ENCODE assay signal across 13 mouse cellular contexts in genomic region chr12:100837208-100837607, GRCm38 (mm10). TPM values are rescaled to one million over a fixed set of nuclear protein-coding genes. Genes with fewer than 3 reads are reported as not detected.
A peak's percentile ranks its signal among the peaks of the same experiment; 100 is the strongest.
DNase-seq lines count a peak whose midpoint lies in the region; ATAC-seq and TF ChIP-seq lines count a peak whose summit lies in the region.
"Had no signal": no experiment of that assay in that cellular context is flagged by ENCODE, and none has a peak within 500 bp of the region (broad histone marks: within the 10 kb centered on the region; RNA-seq: fewer than 3 reads in every experiment).

No protein-coding gene starts in this region.

- no peak for TF ChIP-seq POLR2A in lung, adult 2 months (IDR thresholded peaks at IDR 0.05; ENCODE audit: borderline replicate concordance, extremely low read depth, low read depth, low read length)
- TF ChIP-seq POLR2A in CH12.LX (IDR thresholded peaks at IDR 0.05; ENCODE audit: low read depth, low read length): peak; percentile 89

- in situ Hi-C loops in CH12.LX (cut with MboI; ENCODE audit: low pct_ligation_motif_present, low pct_unique_long_range_greater_than_20kb, low sequenced_read_pairs): no loop called here

- H3K36me3 ChIP-seq in CH12.LX (replicated peaks in 1 of 2; ENCODE audit: control insufficient read depth in 1 of 2, insufficient read depth in 1 of 2, low read length in 1 of 2): peaks cover 9 to 34% of the 10 kb centered on the region in 2 experiments
- H3K36me3 ChIP-seq: G1E; heart, embryonic 12.5 days; hindbrain, embryonic 13.5 days had no signal

- DNase-seq in lung, postnatal 25 days (ENCODE audit: low spot score): peak; percentile 26
- DNase-seq in lung, adult 2 months: no peak
- peak; percentile 89 for DNase-seq in CH12.LX (ENCODE audit: extremely low read depth)
- peak; percentile 36 to 50 for DNase-seq in natural killer cell, adult 2 months (ENCODE audit: low spot score in 2 of 2)
- DNase-seq in thymus, postnatal 10 days (ENCODE audit: low spot score in 2 of 2): no peak
- no peak for DNase-seq in ovary, postnatal 36 days (ENCODE audit: low spot score)
- DNase-seq: left cerebral cortex, postnatal 4 days; thymus, postnatal 4 days had no signal

- H3K4me2 ChIP-seq in CH12.LX (ENCODE audit: insufficient read depth, low read depth, poor library complexity, severe bottlenecking): peak overlapping the region; percentile 79
- H3K4me2 ChIP-seq: heart, embryonic 12.5 days; hindbrain, embryonic 13.5 days had no signal

- whole genome bisulfite sequencing in lung, adult 2 months: 19% methylated on average over 3 of the region's 3 CpGs

- ATAC-seq in granulocyte monocyte progenitor cell, adult 5-6 weeks (replicated peaks; ENCODE audit: poor library complexity, severe bottlenecking): peak; percentile 84

- peak overlapping the region; percentile 33 for H3K27ac ChIP-seq in CH12.LX (ENCODE audit: insufficient read depth, low read depth)
- H3K27ac ChIP-seq: hindbrain, embryonic 13.5 days had no signal

- H3K27me3 ChIP-seq in CH12.LX (replicated peaks): no peaks in the 10 kb centered on the region
- H3K27me3 ChIP-seq: heart, embryonic 12.5 days; hindbrain, embryonic 13.5 days had no signal

- no peak for TF ChIP-seq CTCF in lung, adult 2 months (IDR thresholded peaks at IDR 0.05; ENCODE audit: insufficient read depth, low read length)
- TF ChIP-seq CTCF in CH12.LX (conservative IDR thresholded peaks at IDR 0.05 in 1 of 2, IDR thresholded peaks at IDR 0.05 in 1 of 2; ENCODE audit: low read depth in 2 of 2, low read length in 2 of 2): peak in 1 of 2 experiments; percentile 35; a peak in 1 of 4 replicates

- H3K9ac ChIP-seq in CH12.LX (ENCODE audit: insufficient read depth, low read depth): peak overlapping the region; percentile 85
- H3K9ac ChIP-seq: heart, embryonic 12.5 days; hindbrain, embryonic 13.5 days had no signal

- H3K9me3 ChIP-seq in CH12.LX (replicated peaks; ENCODE audit: low read length): peaks cover 5% of the 10 kb centered on the region
- H3K9me3 ChIP-seq: G1E; heart, embryonic 12.5 days; hindbrain, embryonic 13.5 days had no signal

- TF ChIP-seq RAD21 in CH12.LX (IDR thresholded peaks at IDR 0.05; ENCODE audit: low read depth, low read length): peak; percentile 3

- H3K79me2 ChIP-seq in CH12.LX (replicated peaks; ENCODE audit: control insufficient read depth, extremely low read depth, insufficient read depth, poor library complexity, severe bottlenecking): peaks cover 4% of the 10 kb centered on the region

- no peak for TF ChIP-seq EP300 in CH12.LX (IDR thresholded peaks at IDR 0.05; ENCODE audit: low read length)

- H3K4me3 ChIP-seq in lung, adult 2 months (replicated peaks; ENCODE audit: extremely low read depth, low read depth, low read length): no peak overlapping the region
- peak overlapping the region; percentile 59 to 94 (median 66) for H3K4me3 ChIP-seq in CH12.LX (replicated peaks in 1 of 3; ENCODE audit: low read depth in 2 of 3, low read length in 2 of 3, poor library complexity in 1 of 3)
- H3K4me3 ChIP-seq: erythroblast, embryonic 14.5 days; heart, embryonic 12.5 days; hindbrain, embryonic 13.5 days had no signal

- dilution Hi-C loops in CH12.LX (cut with MboI; ENCODE audit: extremely low pct_ligation_motif_present, extremely low pct_unique_long_range_greater_than_20kb, low sequenced_read_pairs): no loop called here

- H3K4me1 ChIP-seq in lung, adult 2 months (ENCODE audit: control insufficient read depth, insufficient read depth, low read length): no peaks in the 10 kb centered on the region
- H3K4me1 ChIP-seq in CH12.LX (ENCODE audit: control insufficient read depth in 1 of 2, insufficient read depth in 2 of 2): peaks cover 20 to 60% of the 10 kb centered on the region in 2 experiments

TF ChIP-seq in CH12.LX, 34 proteins besides CTCF, POLR2A, EP300 and RAD21:
- TF ChIP-seq HCFC1 (IDR thresholded peaks at IDR 0.05; ENCODE audit: low read depth, low read length): peak; percentile 81
- TF ChIP-seq MEF2A (IDR thresholded peaks at IDR 0.05; ENCODE audit: borderline replicate concordance, low read depth, low read length): peak; percentile 42; the same call in 1 of the 2 replicates
- TF ChIP-seq ELF1 (IDR thresholded peaks at IDR 0.05; ENCODE audit: low read depth, low read length): peak; percentile 77
- TF ChIP-seq USF1 (IDR thresholded peaks at IDR 0.05; ENCODE audit: low read depth, low read length): no peak
- peak; percentile 81 for TF ChIP-seq TCF12 (IDR thresholded peaks at IDR 0.05; ENCODE audit: low read depth, low read length)
- TF ChIP-seq CHD2 (IDR thresholded peaks at IDR 0.05; ENCODE audit: low read length): no peak
- TF ChIP-seq MXI1 (IDR thresholded peaks at IDR 0.05; ENCODE audit: low read depth, low read length): peak; percentile 64; the same call in 1 of the 2 replicates
- TF ChIP-seq RCOR1 (conservative IDR thresholded peaks at IDR 0.05; ENCODE audit: low read depth, low read length): no peak
- TF ChIP-seq TBP (conservative IDR thresholded peaks at IDR 0.05; ENCODE audit: low read depth, low read length): peak; percentile 94
- no peak for TF ChIP-seq MAFK (IDR thresholded peaks at IDR 0.05; ENCODE audit: insufficient replicate concordance, low read length)
- TF ChIP-seq POLR2AphosphoS2 (IDR thresholded peaks at IDR 0.05; ENCODE audit: low read depth, low read length): peak; percentile 86; the same call in 1 of the 2 replicates
- 0 out of 2 replicates have a peak, but pooled peaks have one; percentile 61 for TF ChIP-seq KAT2A (IDR thresholded peaks at IDR 0.05; ENCODE audit: insufficient replicate concordance, low read length)
- no peak for TF ChIP-seq MAZ (IDR thresholded peaks at IDR 0.05; ENCODE audit: low read depth, low read length)
- TF ChIP-seq JUN (IDR thresholded peaks at IDR 0.05; ENCODE audit: insufficient read depth, low read depth, low read length): peak; percentile 73
- TF ChIP-seq JUND (conservative IDR thresholded peaks at IDR 0.05; ENCODE audit: low read depth, low read length): peak; percentile 70; the same call in 1 of the 2 replicates
- no peak for TF ChIP-seq BHLHE40 (IDR thresholded peaks at IDR 0.05; ENCODE audit: low read depth, low read length)
- peak; percentile 64 for TF ChIP-seq MAX (IDR thresholded peaks at IDR 0.05; ENCODE audit: low read length)
- TF ChIP-seq ZMIZ1 (IDR thresholded peaks at IDR 0.05; ENCODE audit: low read depth, low read length): peak; percentile 91
- TF ChIP-seq PAX5 (IDR thresholded peaks at IDR 0.05; ENCODE audit: low read length): no peak
- peak; percentile 92 for TF ChIP-seq NELFE (IDR thresholded peaks at IDR 0.05; ENCODE audit: low read depth, low read length)
- peak; percentile 94 for TF ChIP-seq SIN3A (IDR thresholded peaks at IDR 0.05; ENCODE audit: low read length)
- TF ChIP-seq ZNF384 (IDR thresholded peaks at IDR 0.05; ENCODE audit: low read depth, low read length): no peak
- peak; percentile 60; the same call in 1 of the 2 replicates for TF ChIP-seq MYC (IDR thresholded peaks at IDR 0.05; ENCODE audit: low read depth, low read length)
- no peak for TF ChIP-seq ZC3H11A (IDR thresholded peaks at IDR 0.05; ENCODE audit: low read depth, low read length)
- no peak for TF ChIP-seq CHD1 (IDR thresholded peaks at IDR 0.05; ENCODE audit: low read depth, low read length)

RNA-seq across cellular contexts. Expression of gene Dglucy, which starts 58.4 kb away (rescaled TPM):
- polyA plus RNA-seq in lung, adult 2 months (2012; rRNA removed): 6.4 and 6.5 TPM in 2 replicates
- total RNA-seq in CH12.LX (2012; rRNA removed) (12.5 and 20.6 TPM in 2 replicates), CH12.LX (2014; rRNA removed) (5.3 and 5.5 TPM in 2 replicates)
- polyA plus RNA-seq in CH12.LX (2012; ENCODE audit: insufficient read length, low read depth): 10.1 and 11.0 TPM in 2 replicates
- 16.4 and 29.8 TPM in 2 replicates for total RNA-seq in granulocyte monocyte progenitor cell, adult 5-6 weeks (2014; fragmentation: Nextera tagmentation)
- 14.1 and 23.2 TPM in 2 replicates for total RNA-seq in granulocyte monocyte progenitor cell, adult 5-6 weeks (2017)
- polyA plus RNA-seq: erythroblast, embryonic 14.5 days had no signal

Comparison
In these comparisons a context has a peak if more than half of its experiments do, and no peak if none do; other contexts are left out.
1. DNase-seq: peak in lung, postnatal 25 days (single experiment), CH12.LX (single experiment) and natural killer cell, adult 2 months (2 of 2); none in lung, adult 2 months (single experiment), thymus, postnatal 10 days (0 of 2) and ovary, postnatal 36 days (single experiment).